Mouse (Mus musculus): Measurements from ENCODE around the gene Srpk2. TPM values are rescaled to one million over a fixed set of nuclear protein-coding genes. Genes with fewer than 3 reads are reported as not detected.
"Not testable (repeated sequence)": the region's sequence is repeated elsewhere in the genome, so short reads cannot be mapped to it uniquely, and the experiment has no call there.

The Srpk2 gene
- polyA plus RNA-seq, 1 experiment = 2.2 TPM

- DNase-seq (ENCODE audit: low read depth, low spot score) = no peak
Measured at GRCm38 (mm10) chr5:23617104-23617415, 67.4 kb downstream of the Srpk2 start.

GRCm38 (mm10) chr5:23616270-23617103 lies 67.9 kb downstream of the Srpk2 start:
- peak; percentile 40 for DNase-seq (ENCODE audit: low read depth, low spot score)
- WGBS = under 1% methylated on average over 11 of the region's 11 CpGs

More at GRCm38 (mm10) chr5:23617104-23617415, 67.4 kb downstream of the Srpk2 start:
- under 1% methylated on average over 5 of the region's 5 CpGs for WGBS

GRCm38 (mm10) chr5:23615586-23616269 lies 68.7 kb downstream of the Srpk2 start:
- DNase-seq (ENCODE audit: low read depth, low spot score) = no peak
- 6% methylated on average over 5 of the region's 5 CpGs for WGBS

GRCm38 (mm10) chr5:23612856-23613255 lies 71.6 kb downstream of the Srpk2 start:
- WGBS = 67% methylated on average over 3 of the region's 3 CpGs
- no peak for DNase-seq (ENCODE audit: low read depth, low spot score)

- 55% methylated on average over 7 of the region's 7 CpGs for WGBS
- DNase-seq (ENCODE audit: low read depth, low spot score) = no peak
Measured at GRCm38 (mm10) chr5:23604036-23604705, 80.2 kb downstream of the Srpk2 start.

GRCm38 (mm10) chr5:23599750-23600537 lies 84.5 kb downstream of the Srpk2 start:
- DNase-seq (ENCODE audit: low read depth, low spot score) = no peak
- 78% methylated on average over 5 of the region's 5 CpGs for WGBS

- no peak for DNase-seq (ENCODE audit: low read depth, low spot score)
- WGBS = 29% methylated on average over 3 of the region's 3 CpGs
Measured at GRCm38 (mm10) chr5:23599171-23599570, 85.2 kb downstream of the Srpk2 start.

GRCm38 (mm10) chr5:23598491-23598890 lies 85.9 kb downstream of the Srpk2 start:
- 66% methylated on average over 12 of the region's 12 CpGs for WGBS

GRCm38 (mm10) chr5:23597999-23598398 lies 86.4 kb downstream of the Srpk2 start:
- 47% methylated on average over 1 of the region's 1 CpGs for WGBS
- DNase-seq (ENCODE audit: low read depth, low spot score) = no peak

More at GRCm38 (mm10) chr5:23598491-23598890, 85.9 kb downstream of the Srpk2 start:
- DNase-seq (ENCODE audit: low read depth, low spot score) = no peak

GRCm38 (mm10) chr5:23597260-23597864 lies 87.1 kb downstream of the Srpk2 start:
- 87% methylated on average over 8 of the region's 8 CpGs for WGBS
- DNase-seq (ENCODE audit: low read depth, low spot score) = no peak

- no peak for DNase-seq (ENCODE audit: low read depth, low spot score)
- 78% methylated on average over 5 of the region's 5 CpGs for WGBS
Measured at GRCm38 (mm10) chr5:23596326-23596965, 88.0 kb downstream of the Srpk2 start.

- not testable (repeated sequence) for DNase-seq (ENCODE audit: low read depth, low spot score)
- WGBS = 62% methylated on average over 5 of the region's 5 CpGs
Measured at GRCm38 (mm10) chr5:23590298-23590697, 94.1 kb downstream of the Srpk2 start.

- no peak for DNase-seq (ENCODE audit: low read depth, low spot score)
- 82% methylated on average over 2 of the region's 2 CpGs for WGBS
Measured at GRCm38 (mm10) chr5:23587614-23588013, 96.8 kb downstream of the Srpk2 start.

GRCm38 (mm10) chr5:23586531-23587453 lies 97.6 kb downstream of the Srpk2 start:
- no peak for DNase-seq (ENCODE audit: low read depth, low spot score)
- whole genome bisulfite sequencing = 89% methylated on average over 13 of the region's 13 CpGs

- WGBS = 57% methylated on average over 2 of the region's 2 CpGs
- no peak for DNase-seq (ENCODE audit: low read depth, low spot score)
Measured at GRCm38 (mm10) chr5:23581484-23582060, 102.8 kb downstream of the Srpk2 start.

GRCm38 (mm10) chr5:23579120-23579880 lies 105.1 kb downstream of the Srpk2 start:
- WGBS = 81% methylated on average over 3 of the region's 3 CpGs
- DNase-seq (ENCODE audit: low read depth, low spot score) = no peak
